ENCODE assay signal across 8 mouse cellular contexts in the genomic region with DNA sequence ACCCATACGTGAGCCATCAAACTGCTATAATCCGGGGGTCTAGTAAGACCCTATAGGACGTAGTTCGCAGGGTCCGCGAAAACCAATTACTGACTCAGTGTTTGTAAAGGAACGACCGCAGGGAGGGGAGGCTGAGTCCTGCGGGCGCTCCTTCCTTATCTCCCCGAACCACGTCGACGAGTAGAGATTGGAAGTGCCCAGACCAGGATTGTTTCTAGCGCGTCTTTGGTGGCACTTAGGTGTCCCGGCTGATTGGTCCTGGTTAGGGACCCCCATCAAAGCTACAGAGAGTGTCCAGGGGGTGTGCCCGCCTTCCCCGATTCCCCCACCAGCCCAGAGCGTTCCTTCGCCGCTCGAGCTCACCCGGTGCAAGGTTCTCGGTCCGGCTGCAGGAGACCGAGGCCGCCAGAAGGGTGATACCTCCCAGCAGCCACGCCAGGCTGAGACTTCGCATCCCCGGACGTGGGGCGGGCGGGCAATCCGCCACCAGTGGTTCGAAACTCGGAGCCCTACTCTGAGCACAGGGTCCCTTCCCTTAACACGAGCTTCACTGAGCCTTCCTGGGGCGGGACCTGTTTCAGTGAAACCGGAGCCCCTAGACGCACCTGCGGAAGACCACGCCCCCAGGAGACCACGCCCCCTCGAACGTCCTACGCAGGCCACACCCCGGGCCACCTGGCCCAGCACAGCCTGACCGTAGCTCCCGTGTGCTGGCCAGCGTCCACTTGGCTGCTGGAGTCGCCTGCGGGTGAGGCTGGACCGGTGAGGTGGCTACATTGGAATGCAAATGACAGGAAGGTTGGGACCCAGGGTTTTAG. TPM values are rescaled to one million over a fixed set of nuclear protein-coding genes. Genes with fewer than 3 reads are reported as not detected.
DNase-seq lines count a peak whose midpoint lies in the region; ATAC-seq and TF ChIP-seq lines count a peak whose summit lies in the region.

Gene F2rl1, minus strand, starts transcription at position 554 of the 818 bp plus-strand sequence.

- H3K9me3 ChIP-seq in hindbrain, embryonic 11.5 days (ENCODE audit: control insufficient read depth, low read length), result no peaks in the 10 kb centered on the region
- no peaks in the 10 kb centered on the region for H3K9me3 ChIP-seq in limb, embryonic 13.5 days
- H3K9me3 ChIP-seq in midbrain, embryonic 12.5 days, result no peaks in the 10 kb centered on the region

- H3K36me3 ChIP-seq in hindbrain, embryonic 11.5 days (ENCODE audit: control insufficient read depth, insufficient read depth, low read length), result no peaks in the 10 kb centered on the region
- H3K36me3 ChIP-seq in limb, embryonic 13.5 days, result no peaks in the 10 kb centered on the region
- no peaks in the 10 kb centered on the region for H3K36me3 ChIP-seq in midbrain, embryonic 12.5 days

- peak within 1 kb of the TSS; percentile 68 for H3K4me2 ChIP-seq in hindbrain, embryonic 11.5 days (replicated peaks; ENCODE audit: low read depth, low read length)
- peak within 1 kb of the TSS; percentile 78 for H3K4me2 ChIP-seq in limb, embryonic 13.5 days (replicated peaks)
- H3K4me2 ChIP-seq in midbrain, embryonic 12.5 days (replicated peaks), result peak within 1 kb of the TSS; percentile 74

- peak within 1 kb of the TSS; percentile 28 for H3K9ac ChIP-seq in hindbrain, embryonic 11.5 days (ENCODE audit: low read depth, low read length)
- H3K9ac ChIP-seq in limb, embryonic 13.5 days, result peak within 1 kb of the TSS; percentile 58
- H3K9ac ChIP-seq in midbrain, embryonic 12.5 days (replicated peaks), result peak within 1 kb of the TSS; percentile 39; the same call in 1 of the 2 replicates

- no peak within 1 kb of the TSS for H3K27ac ChIP-seq in embryonic fibroblast, embryonic 13.5 days (ENCODE audit: insufficient read depth, low read length)
- no peak within 1 kb of the TSS for H3K27ac ChIP-seq in hindbrain, embryonic 11.5 days (ENCODE audit: low read depth, low read length)
- H3K27ac ChIP-seq in limb, embryonic 13.5 days, result no peak within 1 kb of the TSS
- no peak within 1 kb of the TSS for H3K27ac ChIP-seq in midbrain, embryonic 12.5 days (replicated peaks)

- WGBS in hindbrain, embryonic 11.5 days, result under 1% methylated on average over 54 of the region's 54 CpGs
- WGBS in limb, embryonic 13.5 days, result under 1% methylated on average over 54 of the region's 54 CpGs
- WGBS in midbrain, embryonic 12.5 days, result under 1% methylated on average over 54 of the region's 54 CpGs

- TF ChIP-seq CTCF in embryonic fibroblast, embryonic 13.5 days (IDR thresholded peaks at IDR 0.05; ENCODE audit: borderline replicate concordance, insufficient read depth, low read length), result no peak

- no peak for TF ChIP-seq POLR2A in embryonic fibroblast, embryonic 13.5 days (IDR thresholded peaks at IDR 0.05; ENCODE audit: low read depth, low read length)

- H3K4me3 ChIP-seq in embryonic fibroblast, embryonic 13.5 days (ENCODE audit: insufficient read depth, low read length), result peak within 1 kb of the TSS; percentile 51
- peak within 1 kb of the TSS; percentile 28 for H3K4me3 ChIP-seq in hindbrain, embryonic 11.5 days (ENCODE audit: low read depth, low read length)
- H3K4me3 ChIP-seq in limb, embryonic 13.5 days, result peak within 1 kb of the TSS; percentile 47
- H3K4me3 ChIP-seq in midbrain, embryonic 12.5 days, result peak within 1 kb of the TSS; percentile 45

- peaks cover 3% of the 10 kb centered on the region; the same call in 1 of the 2 replicates for H3K4me1 ChIP-seq in embryonic fibroblast, embryonic 13.5 days (ENCODE audit: control insufficient read depth, insufficient read depth, low read length)
- H3K4me1 ChIP-seq in hindbrain, embryonic 11.5 days (replicated peaks; ENCODE audit: control insufficient read depth, insufficient read depth, low read length), result peaks cover 7% of the 10 kb centered on the region; the same call in 1 of the 2 replicates
- H3K4me1 ChIP-seq in limb, embryonic 13.5 days, result peaks cover 17% of the 10 kb centered on the region
- peaks cover 15% of the 10 kb centered on the region for H3K4me1 ChIP-seq in midbrain, embryonic 12.5 days

- ATAC-seq in hindbrain, embryonic 11.5 days (ENCODE audit: low FRiP score), result peak; percentile 65
- ATAC-seq in limb, embryonic 13.5 days (ENCODE audit: low FRiP score, low read depth), result peak; percentile 72
- ATAC-seq in midbrain, embryonic 12.5 days (ENCODE audit: low FRiP score, low read depth), result peak; percentile 72

- peaks cover 27% of the 10 kb centered on the region for H3K27me3 ChIP-seq in hindbrain, embryonic 11.5 days (ENCODE audit: control insufficient read depth, insufficient read depth, low read length)
- H3K27me3 ChIP-seq in limb, embryonic 13.5 days, result peaks cover 48% of the 10 kb centered on the region
- H3K27me3 ChIP-seq in midbrain, embryonic 12.5 days, result peaks cover 51% of the 10 kb centered on the region

- peak; percentile 47 for DNase-seq in 3T3-L1 (ENCODE audit: low read depth, low spot score)
- peak; percentile 88 for DNase-seq in ZHBTc4 (ENCODE audit: low read depth, low spot score)
- peak; percentile 57 for DNase-seq in hindbrain, embryonic 11.5 days (ENCODE audit: low spot score)
- peak; percentile 6 to 23 for DNase-seq in thymus, adult 18-20 months
- no peak for DNase-seq in right cerebral cortex, postnatal 10 days (ENCODE audit: low spot score in 2 of 2)

RNA-seq across cellular contexts. Expression of gene F2rl1, which starts in this region (rescaled TPM):
- 11.9 and 17.7 TPM in 2 replicates for polyA plus RNA-seq in embryonic fibroblast, embryonic 13.5 days (2011; ENCODE audit: insufficient read length, low read depth, missing spikeins)
- 0.13 and 0.17 TPM in 2 replicates for polyA plus RNA-seq in hindbrain, embryonic 11.5 days (2014; fragmentation: Nextera tagmentation; extraction: Ambion mirVana)
- polyA plus RNA-seq in limb, embryonic 13.5 days (2015; fragmentation: Nextera tagmentation; extraction: Ambion mirVana), result 0.74 and 0.85 TPM in 2 replicates
- polyA plus RNA-seq in midbrain, embryonic 12.5 days (2016; fragmentation: Nextera tagmentation; extraction: Ambion mirVana), result 0.10 and 0.17 TPM in 2 replicates

Comparison
In these comparisons a context has a peak if more than half of its experiments do, and no peak if none do; other contexts are left out.
1. Peak in DNase-seq, ATAC-seq, H3K4me3 ChIP-seq, H3K9ac ChIP-seq and H3K4me2 ChIP-seq in hindbrain, embryonic 11.5 days; RNA of the gene not detected or under 1 TPM.
2. Peak in ATAC-seq, H3K4me3 ChIP-seq, H3K9ac ChIP-seq and H3K4me2 ChIP-seq in limb, embryonic 13.5 days; RNA of the gene not detected or under 1 TPM.
3. Peak in ATAC-seq, H3K4me3 ChIP-seq, H3K9ac ChIP-seq and H3K4me2 ChIP-seq in midbrain, embryonic 12.5 days; RNA of the gene not detected or under 1 TPM.
4. DNase-seq: peak in 3T3-L1 (single experiment), ZHBTc4 (single experiment) and thymus, adult 18-20 months (2 of 2); none in right cerebral cortex, postnatal 10 days (0 of 2).
5. Peak in every context shown above with its lines, with median percentiles within 50 percentile points of each other: H3K4me3 ChIP-seq, ATAC-seq, H3K4me2 ChIP-seq and H3K9ac ChIP-seq.